Mouse (Mus musculus): ENCODE measurements around the gene Lrrc8c. TPM values are rescaled to one million over a fixed set of nuclear protein-coding genes. Genes with fewer than 3 reads are reported as not detected.

Lrrc8c gene
- polyA plus RNA-seq (2015; fragmentation: Nextera tagmentation; extraction: Ambion mirVana), result 9.4 and 9.5 TPM in 2 replicates

GRCm38 (mm10) chr5:105519096-105519975, at the start of gene Lrrc8c:
Gene Lrrc8c (plus strand): TSS chr5:105519388.
- under 1% methylated on average over 77 of the region's 93 CpGs for WGBS
- H3K4me1 ChIP-seq, result peaks cover 13% of the 10 kb centered on the region
- peak; percentile 97 for ATAC-seq
- no peaks in the 10 kb centered on the region for H3K9me3 ChIP-seq (replicated peaks)
- H3K36me3 ChIP-seq (ENCODE audit: poor library complexity, severe bottlenecking), result no peaks in the 10 kb centered on the region
- H3K27ac ChIP-seq, result peak within 1 kb of the TSS; percentile 86
- peak within 1 kb of the TSS; percentile 86 for H3K4me2 ChIP-seq
- peak within 1 kb of the TSS; percentile 71 for H3K4me3 ChIP-seq
- 0 out of 2 replicates have a peak, but pooled peaks cover 2% of the 10 kb centered on the region for H3K27me3 ChIP-seq
- peak within 1 kb of the TSS; percentile 86 for H3K9ac ChIP-seq

GRCm38 (mm10) chr5:105472983-105473705, 46.0 kb upstream of the Lrrc8c start:
- H3K9me3 ChIP-seq (replicated peaks), result no peaks in the 10 kb centered on the region
- H3K27ac ChIP-seq, result no peak overlapping the region
- no peak overlapping the region for H3K4me3 ChIP-seq
- 79% methylated on average over 5 of the region's 5 CpGs for WGBS
- no peaks in the 10 kb centered on the region for H3K4me1 ChIP-seq
- no peak for ATAC-seq
- no peak overlapping the region for H3K9ac ChIP-seq
- H3K4me2 ChIP-seq, result no peak overlapping the region
- no peaks in the 10 kb centered on the region; the same call in 1 of the 2 replicates for H3K36me3 ChIP-seq (ENCODE audit: poor library complexity, severe bottlenecking)
- H3K27me3 ChIP-seq, result no peaks in the 10 kb centered on the region

GRCm38 (mm10) chr5:105477527-105477926, 41.7 kb upstream of the Lrrc8c start:
- H3K4me2 ChIP-seq, result no peak overlapping the region
- H3K4me1 ChIP-seq, result no peaks in the 10 kb centered on the region
- no peaks in the 10 kb centered on the region for H3K9me3 ChIP-seq (replicated peaks)
- H3K4me3 ChIP-seq, result no peak overlapping the region
- peaks cover 33% of the 10 kb centered on the region for H3K36me3 ChIP-seq (ENCODE audit: poor library complexity, severe bottlenecking)
- no peak overlapping the region for H3K9ac ChIP-seq
- no peak overlapping the region for H3K27ac ChIP-seq
- no peaks in the 10 kb centered on the region for H3K27me3 ChIP-seq
- ATAC-seq, result no peak
- 95% methylated on average over 9 of the region's 9 CpGs for WGBS

DNA sequence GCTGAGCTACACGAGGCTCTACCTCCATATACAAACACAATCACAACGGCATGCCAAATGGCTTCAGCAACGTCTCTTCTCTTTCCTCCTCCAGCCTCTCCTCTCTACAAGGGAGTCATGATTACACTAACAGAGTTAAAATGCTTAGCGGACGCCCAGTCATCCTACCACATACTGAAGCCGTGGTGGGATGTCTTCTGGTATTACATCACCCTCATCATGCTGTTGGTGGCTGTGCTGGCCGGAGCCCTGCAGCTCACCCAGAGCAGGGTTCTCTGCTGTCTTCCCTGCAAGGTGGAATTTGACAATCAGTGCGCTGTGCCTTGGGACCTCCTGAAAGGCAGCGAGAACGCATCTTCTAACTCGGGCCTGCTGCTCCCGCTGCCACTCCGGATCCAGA, 39.5 kb upstream of the Lrrc8c start:
- Histone ChIP-seq H3K9me3 (replicated peaks) (no peaks in the 10 kb centered on the region), H3K4me2 (no peak overlapping the region), H3K9ac (no peak overlapping the region), H3K36me3 (ENCODE audit: poor library complexity, severe bottlenecking) (peaks cover 48% of the 10 kb centered on the region), H3K27me3 (no peaks in the 10 kb centered on the region), H3K27ac (no peak overlapping the region), H3K4me1 (no peaks in the 10 kb centered on the region), H3K4me3 (no peak overlapping the region)
- ATAC-seq, result no peak
- WGBS, result 89% methylated on average over 13 of the region's 13 CpGs

GRCm38 (mm10) chr5:105480561-105480960, 38.6 kb upstream of the Lrrc8c start:
- no peak for ATAC-seq
- Histone ChIP-seq H3K36me3 (ENCODE audit: poor library complexity, severe bottlenecking) (peaks cover 48% of the 10 kb centered on the region), H3K4me2 (no peak overlapping the region), H3K27me3 (no peaks in the 10 kb centered on the region), H3K9me3 (replicated peaks) (no peaks in the 10 kb centered on the region), H3K27ac (no peak overlapping the region), H3K9ac (no peak overlapping the region), H3K4me3 (no peak overlapping the region), H3K4me1 (no peaks in the 10 kb centered on the region)
- WGBS, result 97% methylated on average over 17 of the region's 17 CpGs

DNA sequence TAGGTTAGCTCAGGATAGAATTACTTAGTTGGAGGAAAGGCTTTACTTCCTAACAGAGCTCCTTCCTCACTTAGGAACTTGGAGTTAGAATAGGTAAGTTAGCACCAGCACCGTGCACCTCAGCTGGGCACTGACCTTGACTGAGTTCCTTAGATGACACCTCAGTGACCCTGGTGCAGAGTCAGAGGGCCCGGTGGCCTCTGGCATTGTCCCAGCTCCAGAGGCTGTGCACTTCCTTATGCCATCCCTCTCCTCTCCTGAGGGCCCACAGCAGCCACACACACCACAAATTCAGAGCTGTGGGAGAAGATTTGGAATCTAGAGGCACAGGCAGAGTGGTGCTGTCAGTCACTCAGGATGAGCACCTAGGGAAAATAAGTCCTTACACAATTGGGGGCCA, 35.6 kb upstream of the Lrrc8c start:
- H3K4me2 ChIP-seq, result no peak overlapping the region
- H3K36me3 ChIP-seq (ENCODE audit: poor library complexity, severe bottlenecking), result peaks cover 62% of the 10 kb centered on the region
- 86% methylated on average over 2 of the region's 2 CpGs for WGBS
- no peak overlapping the region for H3K4me3 ChIP-seq
- no peaks in the 10 kb centered on the region for H3K4me1 ChIP-seq
- H3K9ac ChIP-seq, result no peak overlapping the region
- H3K27me3 ChIP-seq, result no peaks in the 10 kb centered on the region
- H3K9me3 ChIP-seq (replicated peaks), result no peaks in the 10 kb centered on the region; the same call in 1 of the 2 replicates
- no peak overlapping the region for H3K27ac ChIP-seq
- no peak for ATAC-seq

DNA sequence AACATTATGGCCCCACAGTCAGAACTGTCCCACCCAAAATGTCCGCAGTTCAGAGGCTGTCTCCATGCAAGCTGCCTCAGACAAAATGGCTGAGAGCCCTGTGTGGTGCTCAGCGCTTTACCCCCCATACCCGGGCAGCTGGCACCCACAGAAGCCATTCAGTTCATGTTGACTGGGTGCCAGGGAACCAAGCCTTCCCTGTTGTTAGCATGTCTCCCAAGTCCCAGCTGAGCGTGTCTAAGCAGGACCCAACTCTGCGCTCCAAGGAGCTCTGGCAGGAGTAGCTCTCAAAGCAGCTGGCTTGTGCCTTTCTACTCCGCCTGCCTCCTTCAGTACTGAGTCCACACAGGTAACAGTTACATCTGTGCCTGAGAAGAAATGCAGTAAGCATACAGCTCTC, 34.9 kb upstream of the Lrrc8c start:
- H3K4me1 ChIP-seq, result no peaks in the 10 kb centered on the region
- no peak overlapping the region for H3K27ac ChIP-seq
- H3K4me2 ChIP-seq, result no peak overlapping the region
- H3K9me3 ChIP-seq (replicated peaks), result no peaks in the 10 kb centered on the region; the same call in 1 of the 2 replicates
- H3K27me3 ChIP-seq, result no peaks in the 10 kb centered on the region
- H3K36me3 ChIP-seq (ENCODE audit: poor library complexity, severe bottlenecking), result peaks cover 58% of the 10 kb centered on the region
- no peak overlapping the region for H3K4me3 ChIP-seq
- ATAC-seq, result peak; percentile 27; the same call in 1 of the 2 replicates
- 82% methylated on average over 6 of the region's 6 CpGs for WGBS
- no peak overlapping the region for H3K9ac ChIP-seq

DNA sequence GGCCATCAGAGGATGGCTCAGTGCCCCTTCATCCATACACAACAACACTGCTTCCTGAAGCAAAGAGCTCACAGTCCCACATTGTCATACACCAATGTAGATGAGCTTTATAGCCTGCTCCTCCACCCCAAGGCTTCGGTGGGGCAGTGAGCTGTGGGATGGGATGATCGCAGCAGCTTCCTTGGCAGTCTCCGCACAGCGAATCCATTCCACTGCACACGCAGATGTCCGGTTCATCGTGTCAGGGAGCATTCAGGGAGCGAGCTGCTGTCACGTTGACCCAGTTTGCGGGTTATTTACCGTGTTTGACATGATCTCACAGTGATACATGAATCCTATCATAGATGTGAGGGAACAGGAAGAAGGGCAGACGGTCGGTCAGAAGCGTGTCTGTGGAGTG, 34.3 kb upstream of the Lrrc8c start:
- Histone ChIP-seq H3K9ac (no peak overlapping the region), H3K4me1 (no peaks in the 10 kb centered on the region), H3K9me3 (replicated peaks) (no peaks in the 10 kb centered on the region; the same call in 1 of the 2 replicates), H3K27me3 (no peaks in the 10 kb centered on the region), H3K36me3 (ENCODE audit: poor library complexity, severe bottlenecking) (peaks cover 51% of the 10 kb centered on the region), H3K4me2 (no peak overlapping the region), H3K27ac (no peak overlapping the region), H3K4me3 (no peak overlapping the region)
- WGBS, result 94% methylated on average over 14 of the region's 14 CpGs
- no peak for ATAC-seq

- Histone ChIP-seq H3K4me2 (no peak overlapping the region), H3K27ac (no peak overlapping the region), H3K9ac (no peak overlapping the region), H3K4me1 (peaks cover 40% of the 10 kb centered on the region), H3K9me3 (replicated peaks) (no peaks in the 10 kb centered on the region; the same call in 1 of the 2 replicates), H3K4me3 (no peak overlapping the region), H3K27me3 (peaks cover 17% of the 10 kb centered on the region; the same call in 1 of the 2 replicates), H3K36me3 (ENCODE audit: poor library complexity, severe bottlenecking) (peaks cover 14% of the 10 kb centered on the region; the same call in 1 of the 2 replicates)
- WGBS, result 73% methylated on average over 5 of the region's 5 CpGs
- ATAC-seq, result no peak
These were observed 29.0 kb upstream of the Lrrc8c start for GRCm38 (mm10) chr5:105490211-105490610.

DNA sequence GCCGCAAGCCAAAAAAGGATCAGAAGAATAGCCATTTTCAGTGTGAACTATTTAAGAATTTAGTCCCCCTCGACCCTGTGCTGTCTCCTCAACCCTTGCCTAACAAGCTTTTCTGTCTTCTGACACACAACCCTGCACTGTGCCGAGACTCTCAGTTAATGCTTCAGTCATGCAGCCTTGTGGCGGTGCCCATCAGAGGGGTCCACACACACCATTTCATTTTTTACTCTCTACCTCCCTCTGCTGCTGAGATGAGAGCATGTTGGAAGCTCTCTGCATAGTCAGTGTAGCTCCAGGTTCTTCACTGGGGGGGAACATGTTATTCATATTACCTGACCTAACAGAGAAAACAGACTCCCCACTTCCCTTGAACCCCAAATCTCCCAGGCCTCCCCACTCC, 27.8 kb upstream of the Lrrc8c start:
- no peak overlapping the region for H3K4me2 ChIP-seq
- peak; percentile 41; the same call in 1 of the 2 replicates for ATAC-seq
- H3K9ac ChIP-seq, result no peak overlapping the region

GRCm38 (mm10) chr5:105492367-105493246, 26.6 kb upstream of the Lrrc8c start:
- H3K27ac ChIP-seq, result peak overlapping the region; percentile 7; the same call in 1 of the 2 replicates
- no peaks in the 10 kb centered on the region; the same call in 1 of the 2 replicates for H3K9me3 ChIP-seq (replicated peaks)
- ATAC-seq, result peak; percentile 75
- 0 out of 2 replicates have a peak overlapping the region, but pooled peaks have one; percentile 4 for H3K4me2 ChIP-seq
- peaks cover 6% of the 10 kb centered on the region; the same call in 1 of the 2 replicates for H3K36me3 ChIP-seq (ENCODE audit: poor library complexity, severe bottlenecking)
- no peak overlapping the region for H3K4me3 ChIP-seq
- H3K9ac ChIP-seq, result no peak overlapping the region
- peaks cover 52% of the 10 kb centered on the region for H3K4me1 ChIP-seq
- peaks cover 28% of the 10 kb centered on the region for H3K27me3 ChIP-seq
- 6% methylated on average over 10 of the region's 10 CpGs for whole genome bisulfite sequencing

More for the DNA sequence above, 27.8 kb upstream of the Lrrc8c start:
- Histone ChIP-seq H3K36me3 (ENCODE audit: poor library complexity, severe bottlenecking) (peaks cover 9% of the 10 kb centered on the region; the same call in 1 of the 2 replicates), H3K4me1 (peaks cover 52% of the 10 kb centered on the region), H3K4me3 (no peak overlapping the region), H3K9me3 (replicated peaks) (no peaks in the 10 kb centered on the region; the same call in 1 of the 2 replicates), H3K27me3 (peaks cover 24% of the 10 kb centered on the region; the same call in 1 of the 2 replicates), H3K27ac (no peak overlapping the region)
- 58% methylated on average over 4 of the region's 4 CpGs for WGBS

Measured in forebrain, embryonic 13.5 days (tissue).